Comparison of ENCODE assay signal across 19 mouse cellular contexts in the genomic region with DNA sequence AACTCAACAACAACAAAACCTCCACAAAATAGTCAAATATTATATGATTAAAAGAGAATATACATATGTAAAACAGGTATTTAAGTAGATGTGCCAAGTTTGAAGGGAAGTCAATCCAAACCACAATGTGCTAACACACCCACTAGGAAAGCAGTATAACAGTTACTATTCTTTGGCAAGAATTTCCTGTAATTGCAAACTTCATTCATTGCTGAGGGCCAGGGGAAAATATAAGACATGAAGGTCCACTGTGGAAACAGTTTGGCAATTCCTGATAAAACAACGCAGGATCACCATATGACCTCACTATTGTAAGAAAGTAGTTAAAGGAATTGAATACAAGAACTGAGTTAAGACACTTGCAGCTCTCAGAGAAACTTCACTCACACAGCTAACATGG.
"Had no signal": no experiment of that assay in that cellular context is flagged by ENCODE, and none has a peak within 500 bp of the region (broad histone marks: within the 10 kb centered on the region; RNA-seq: fewer than 3 reads in every experiment).

No protein-coding gene starts in this region.

- DNase-seq: gastrocnemius, adult 2 months; gastrocnemius, postnatal 10 days; gastrocnemius, postnatal 25 days; heart, adult 11 months; heart, adult 2 months; heart, postnatal 14 days; heart, postnatal 36 days; kidney, adult 18-20 months; kidney, adult 8-10 months; kidney, postnatal 10 days; kidney, postnatal 36 days; layer of hippocampus, adult 9-11 months; layer of hippocampus, postnatal 36 days; left cerebral cortex, postnatal 4 days had no signal

- ATAC-seq: hindbrain, embryonic 16.5 days; inflammation-experienced regulatory T-cells, adult 6 months; intestine, embryonic 15.5 days; intestine, postnatal 0 days; liver, embryonic 12.5 days had no signal
